Mouse (Mus musculus) megakaryocyte, embryonic 14.5 days (primary cell): Measurements from ENCODE around the gene Usp15. TPM values are rescaled to one million over a fixed set of nuclear protein-coding genes. Genes with fewer than 3 reads are reported as not detected.
A peak's percentile ranks its signal among the peaks of the same experiment; 100 is the strongest.

Source experiments
- H3K27me3 ChIP-seq: replicated peaks from 2 replicates; pipeline ENCODE3; 2012; ENCODE audit warnings: inconsistent platforms
- H3K36me3 ChIP-seq: replicated peaks from 2 replicates; pipeline ENCODE3; 2012; ENCODE audit warnings: low read length, inconsistent platforms, mixed read lengths
- H3K4me1 ChIP-seq: 2 replicates; pipeline ENCODE4 v1.6.1; 2012; ENCODE audit warnings: inconsistent platforms
- H3K4me3 ChIP-seq: replicated peaks from 2 replicates; pipeline ENCODE3; 2012; ENCODE audit warnings: moderate library complexity, mild to moderate bottlenecking, inconsistent platforms
- H3K9me3 ChIP-seq: 2 replicates; pipeline ENCODE4 v1.6.1; 2012; ENCODE audit warnings: inconsistent platforms
- FLI1 ChIP-seq: IDR thresholded peaks from 2 replicates; pipeline ENCODE4 v1.6.1; 2012; ENCODE audit warnings: low read length, inconsistent platforms, mixed read lengths
- GATA1 ChIP-seq: IDR thresholded peaks from 3 replicates; pipeline ENCODE4 v1.6.1; 2012; ENCODE audit warnings: mixed read lengths, low read length, inconsistent platforms, borderline replicate concordance
- polyA plus RNA-seq: library from polyadenylated mRNA; stranded (reverse); fragments of >175 nt; gene quantifications from 2 replicates; pipeline ENCODE4 v1.2.3, GENCODE M21; 2012; ENCODE audit warnings: low replicate concordance; ENCODE audit not compliant: insufficient read depth

The Usp15 gene
- polyA plus RNA-seq, 1 experiment, result 7.8 TPM

DNA sequence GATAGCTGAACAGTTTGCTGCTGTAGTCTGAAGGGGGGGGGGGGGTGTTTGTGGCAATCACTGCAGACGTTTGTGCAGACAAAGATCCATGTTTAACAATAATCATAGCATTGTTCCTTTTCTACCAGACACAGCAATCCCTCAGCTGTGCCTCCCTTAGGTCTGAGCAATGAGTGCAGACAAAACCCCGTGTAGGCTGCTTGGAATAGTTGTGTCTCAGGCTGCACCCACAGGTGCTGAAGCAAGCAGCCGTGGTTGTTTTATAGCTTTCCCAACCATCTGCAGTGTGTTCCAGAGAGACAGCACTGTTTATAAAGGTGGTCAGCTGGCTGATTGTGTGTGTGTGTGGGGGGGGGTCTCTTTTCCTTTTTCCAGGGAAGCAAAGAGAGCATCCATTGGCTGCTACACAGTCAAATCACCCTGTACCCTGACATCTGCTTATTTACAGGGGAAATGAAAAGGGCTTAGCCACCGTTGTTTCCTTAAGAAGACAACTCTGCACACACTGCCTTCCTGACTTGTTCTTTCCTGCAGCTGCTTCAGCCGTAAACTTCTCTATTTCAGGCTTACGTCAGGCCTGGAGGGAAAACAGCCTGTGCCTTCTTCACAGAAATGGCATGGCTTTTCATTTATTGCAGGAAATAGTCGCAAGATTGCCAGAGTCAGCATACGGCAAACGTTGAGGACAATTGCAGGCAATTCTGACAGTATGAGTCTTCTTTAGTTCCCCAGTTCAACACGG is 111.7 kb downstream of the Usp15 start:
- Histone ChIP-seq H3K4me3 (no peak overlapping the region), H3K9me3 (no peaks in the 10 kb centered on the region), H3K4me1 (peaks cover 40% of the 10 kb centered on the region), H3K27me3 (peaks cover 3% of the 10 kb centered on the region), H3K36me3 (no peaks in the 10 kb centered on the region)
- TF ChIP-seq FLI1 (no peak), GATA1 (no peak)

DNA sequence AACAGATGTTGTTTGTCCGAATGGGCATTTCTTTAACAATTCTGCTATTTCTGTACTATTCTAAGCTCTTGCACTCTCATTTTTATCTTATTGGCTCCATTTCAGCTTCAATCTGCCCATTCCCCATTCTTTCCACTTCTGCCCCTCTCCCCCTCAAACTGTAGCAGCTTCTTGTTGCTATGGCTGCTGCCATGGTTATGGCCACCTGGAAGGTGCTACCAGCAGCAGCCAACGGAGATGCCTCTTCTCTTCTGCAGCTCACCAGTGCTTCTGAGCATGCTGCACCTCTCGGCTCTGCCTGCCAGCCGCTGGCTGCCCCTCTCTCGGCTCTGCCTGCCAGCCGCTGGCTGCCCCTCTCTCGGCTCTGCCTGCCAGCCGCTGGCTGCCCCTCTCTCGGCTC is 112.5 kb downstream of the Usp15 start:
- no peaks in the 10 kb centered on the region for H3K36me3 ChIP-seq
- TF ChIP-seq FLI1 (no peak), GATA1 (no peak)
- H3K4me1 ChIP-seq, result peaks cover 39% of the 10 kb centered on the region
- H3K4me3 ChIP-seq, result no peak overlapping the region
- H3K9me3 ChIP-seq, result no peaks in the 10 kb centered on the region
- H3K27me3 ChIP-seq, result peaks cover 5% of the 10 kb centered on the region

DNA sequence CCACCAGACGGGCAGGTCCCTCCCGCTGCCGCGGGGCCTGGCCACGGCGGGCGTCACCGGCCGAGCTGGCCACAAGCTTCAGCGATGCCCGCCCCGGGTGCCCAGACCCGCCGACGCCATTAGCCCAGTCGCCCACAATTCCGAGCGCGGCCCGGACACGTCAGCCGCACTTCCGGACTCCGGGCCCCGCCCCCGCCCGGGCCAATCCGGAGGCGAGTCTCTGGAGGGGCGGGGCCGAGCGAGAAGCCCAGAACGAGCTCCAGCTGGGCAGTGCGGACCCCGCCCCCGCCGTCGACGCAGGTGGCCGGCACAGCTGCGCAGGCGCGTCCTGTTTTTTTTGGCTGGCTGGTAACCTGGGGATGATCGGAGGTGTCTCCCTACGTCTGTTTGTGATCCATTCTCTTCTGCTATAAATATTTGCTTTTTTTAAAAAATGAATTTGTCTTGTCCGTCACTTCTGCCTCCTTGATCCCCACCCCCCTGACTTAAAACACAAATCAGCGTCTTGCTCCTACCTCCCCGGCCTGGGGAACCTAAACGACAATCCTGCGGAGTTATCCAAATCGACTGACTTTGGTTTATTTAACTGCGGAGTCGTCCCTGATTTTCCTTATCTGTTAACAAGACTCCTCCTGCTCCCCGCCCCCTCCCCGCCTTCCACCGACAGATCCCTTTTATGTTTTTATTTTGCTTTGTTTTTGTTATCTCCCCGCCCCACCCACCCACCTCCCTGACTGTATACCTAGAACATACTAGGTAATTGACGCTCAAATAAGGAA is 120.4 kb downstream of the Usp15 start, which contains the start of gene Mon2:
Gene Mon2 (minus strand): TSS at position 261 of the 779 bp plus-strand sequence.
- H3K4me1 ChIP-seq, result peaks cover 49% of the 10 kb centered on the region

DNA sequence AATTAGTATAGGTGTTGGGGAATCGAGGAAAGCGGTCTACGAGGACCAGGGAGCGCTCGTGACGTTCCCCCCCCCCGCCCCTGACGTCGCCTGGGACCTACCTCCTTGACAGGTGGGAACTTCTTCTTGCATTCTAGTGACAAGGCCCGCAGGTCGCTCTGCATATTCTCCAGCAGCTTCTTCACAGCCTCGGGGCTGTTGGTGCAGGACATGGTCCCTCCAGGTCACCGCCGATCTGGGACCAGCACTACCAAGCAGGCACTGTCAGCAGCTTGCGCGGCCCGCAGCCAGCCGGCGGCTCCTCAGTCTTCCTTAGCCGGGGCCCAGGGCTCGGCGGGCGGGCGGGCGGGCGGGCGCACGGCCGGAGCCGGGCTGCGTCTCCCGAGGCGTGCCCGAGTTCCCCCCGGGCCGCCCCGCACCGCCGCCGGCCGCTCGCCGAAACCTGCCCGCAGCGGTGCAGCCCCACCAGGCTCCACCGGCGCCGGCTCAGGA is 121.0 kb downstream of the Usp15 start:
- H3K27me3 ChIP-seq, result peaks cover 3% of the 10 kb centered on the region
- peaks cover 18% of the 10 kb centered on the region for H3K36me3 ChIP-seq
- peak overlapping the region; percentile 97 for H3K4me3 ChIP-seq
- no peaks in the 10 kb centered on the region for H3K9me3 ChIP-seq
- no peak for TF ChIP-seq FLI1
- no peak for TF ChIP-seq GATA1
- peaks cover 46% of the 10 kb centered on the region for H3K4me1 ChIP-seq

More for the DNA sequence above, 120.4 kb downstream of the Usp15 start, which contains the start of gene Mon2:
- H3K36me3 ChIP-seq, result peaks cover 17% of the 10 kb centered on the region
- H3K27me3 ChIP-seq, result peaks cover 6% of the 10 kb centered on the region
- H3K4me3 ChIP-seq, result peak within 1 kb of the TSS; percentile 97
- no peaks in the 10 kb centered on the region for H3K9me3 ChIP-seq
- TF ChIP-seq FLI1 (no peak; the same call in 1 of the 2 replicates), GATA1 (no peak)

DNA sequence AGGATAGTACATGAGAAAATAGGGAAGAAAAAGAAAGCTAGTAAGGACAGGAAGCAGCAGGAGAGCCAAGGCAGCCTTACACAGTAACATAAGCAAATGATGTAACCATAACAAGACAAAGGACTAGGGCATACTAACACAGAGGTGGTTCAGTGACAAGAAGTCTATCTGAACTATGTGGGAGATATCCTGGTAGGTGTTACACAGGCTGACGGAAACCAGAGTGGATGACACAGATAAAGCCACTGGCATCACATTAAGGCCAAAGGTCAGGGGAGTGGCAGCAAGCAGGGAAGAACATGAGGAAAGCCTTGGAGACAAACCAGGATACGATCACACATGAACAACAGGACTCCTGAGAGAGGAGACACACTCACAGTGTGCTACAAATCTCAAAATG is 124.8 kb downstream of the Usp15 start:
- H3K27me3 ChIP-seq, result no peaks in the 10 kb centered on the region
- H3K9me3 ChIP-seq, result peaks cover 7% of the 10 kb centered on the region; the same call in 1 of the 2 replicates
- peaks cover 28% of the 10 kb centered on the region for H3K36me3 ChIP-seq
- H3K4me3 ChIP-seq, result no peak overlapping the region
- H3K4me1 ChIP-seq, result peaks cover 33% of the 10 kb centered on the region
- no peak for TF ChIP-seq GATA1
- no peak for TF ChIP-seq FLI1

DNA sequence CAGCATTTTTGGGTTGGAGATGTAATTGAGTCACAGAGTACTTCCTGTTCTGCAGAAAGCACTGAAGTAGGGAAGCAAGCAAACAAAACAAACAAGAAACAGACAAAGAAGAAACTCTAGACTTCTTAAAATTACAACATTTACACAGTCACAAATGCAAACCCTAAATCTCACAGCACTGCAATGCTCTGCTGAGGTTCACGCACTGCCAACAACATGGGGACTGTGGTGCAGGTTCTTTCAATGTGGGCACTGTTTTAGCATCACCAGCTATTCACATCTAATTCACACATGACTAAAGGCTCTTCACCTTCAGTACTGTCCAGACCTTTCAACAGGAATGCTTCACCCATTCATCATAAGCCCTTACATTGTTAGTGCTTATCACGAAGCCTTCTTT is 133.8 kb downstream of the Usp15 start:
- Histone ChIP-seq H3K36me3 (peaks cover 9% of the 10 kb centered on the region), H3K9me3 (no peaks in the 10 kb centered on the region), H3K4me3 (no peak overlapping the region), H3K27me3 (no peaks in the 10 kb centered on the region), H3K4me1 (peaks cover 27% of the 10 kb centered on the region)
- TF ChIP-seq GATA1 (no peak), FLI1 (no peak)

DNA sequence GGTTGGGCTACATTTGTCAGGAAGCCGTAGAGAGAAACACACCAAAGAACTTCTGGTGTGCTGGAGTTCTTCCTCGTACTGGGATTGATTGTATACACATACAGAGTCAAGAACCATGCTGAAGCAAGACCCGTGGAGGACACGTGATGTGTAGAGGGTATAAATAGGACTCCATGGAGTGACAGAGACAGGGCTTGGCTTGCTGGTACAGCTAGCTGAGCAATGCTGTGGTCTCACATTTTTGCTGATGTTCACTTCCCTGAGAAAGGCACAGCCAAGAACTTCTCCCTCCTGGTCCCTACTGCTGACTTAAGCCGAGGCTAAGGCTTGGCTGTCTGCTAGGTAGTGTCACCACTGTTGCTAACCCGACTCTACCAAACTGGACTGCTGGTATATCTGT is 136.0 kb downstream of the Usp15 start:
- peaks cover 18% of the 10 kb centered on the region for H3K36me3 ChIP-seq
- H3K9me3 ChIP-seq, result no peaks in the 10 kb centered on the region
- peaks cover 31% of the 10 kb centered on the region for H3K4me1 ChIP-seq
- H3K27me3 ChIP-seq, result no peaks in the 10 kb centered on the region
- TF ChIP-seq FLI1, result no peak
- TF ChIP-seq GATA1, result no peak
- H3K4me3 ChIP-seq, result peak overlapping the region; percentile 29

DNA sequence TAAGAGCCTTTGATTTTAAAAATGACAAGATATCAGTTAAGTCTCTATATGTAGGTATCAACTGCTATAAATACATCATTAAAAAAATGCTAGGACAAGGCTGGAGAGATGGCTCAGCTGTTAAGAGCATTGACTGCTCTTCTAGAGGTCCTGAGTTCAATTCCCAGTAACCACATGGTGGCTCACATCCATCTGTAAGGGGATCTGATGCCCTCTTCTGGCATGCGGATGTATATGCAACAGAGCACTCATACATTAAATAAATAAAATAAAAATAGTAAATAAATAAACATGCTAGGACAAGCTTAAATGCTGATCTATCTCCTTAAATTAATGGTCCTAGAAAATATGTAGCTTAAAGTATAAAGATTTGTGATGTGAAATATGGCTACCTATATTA is 139.7 kb downstream of the Usp15 start:
- H3K27me3 ChIP-seq, result no peaks in the 10 kb centered on the region
- H3K4me1 ChIP-seq, result peaks cover 31% of the 10 kb centered on the region
- no peak for TF ChIP-seq GATA1
- TF ChIP-seq FLI1, result no peak
- H3K36me3 ChIP-seq, result peaks cover 42% of the 10 kb centered on the region
- H3K4me3 ChIP-seq, result no peak overlapping the region
- H3K9me3 ChIP-seq, result no peaks in the 10 kb centered on the region

DNA sequence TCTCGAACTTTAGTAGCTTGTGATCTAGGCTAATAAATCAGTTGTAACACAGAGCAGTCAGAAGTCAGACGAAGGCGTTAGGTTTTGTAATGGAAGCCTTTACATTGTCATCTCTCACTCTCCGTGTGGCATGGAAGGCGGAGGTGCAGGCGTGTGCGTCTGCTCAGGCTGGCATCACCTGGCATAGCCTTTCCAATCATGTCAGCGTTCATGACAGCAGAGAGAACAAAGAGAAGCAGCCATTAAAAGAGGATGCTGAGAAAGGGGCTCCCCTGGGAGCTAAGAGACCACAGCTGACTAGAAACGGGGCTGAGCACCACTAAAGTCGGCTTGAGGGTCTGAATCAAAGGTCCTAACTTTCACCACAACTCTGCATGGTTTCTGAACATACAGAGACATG is 140.3 kb downstream of the Usp15 start:
- TF ChIP-seq FLI1 (no peak), GATA1 (no peak)
- H3K9me3 ChIP-seq, result no peaks in the 10 kb centered on the region
- peaks cover 26% of the 10 kb centered on the region for H3K4me1 ChIP-seq
- no peak overlapping the region for H3K4me3 ChIP-seq
- H3K36me3 ChIP-seq, result peaks cover 48% of the 10 kb centered on the region
- H3K27me3 ChIP-seq, result no peaks in the 10 kb centered on the region
